Mouse (Mus musculus) kidney, adult 2 months (tissue): ENCODE measurements around the gene Mthfd1.

Experiments used
- CTCF ChIP-seq: fragments of 200-500 bp; conservative IDR thresholded peaks from 2 replicates; pipeline ENCODE4 v1.5.1; 2011; ENCODE audit warnings: low read depth, mild to moderate bottlenecking, control low read depth, low read length, moderate library complexity, mixed read lengths; ENCODE audit not compliant: insufficient read depth, insufficient read length
- POLR2A ChIP-seq: fragments of 200-500 bp; IDR thresholded peaks from one replicate; pipeline ENCODE4 v1.6.1; 2011; ENCODE audit warnings: low read depth, low read length, control low read depth

DNA sequence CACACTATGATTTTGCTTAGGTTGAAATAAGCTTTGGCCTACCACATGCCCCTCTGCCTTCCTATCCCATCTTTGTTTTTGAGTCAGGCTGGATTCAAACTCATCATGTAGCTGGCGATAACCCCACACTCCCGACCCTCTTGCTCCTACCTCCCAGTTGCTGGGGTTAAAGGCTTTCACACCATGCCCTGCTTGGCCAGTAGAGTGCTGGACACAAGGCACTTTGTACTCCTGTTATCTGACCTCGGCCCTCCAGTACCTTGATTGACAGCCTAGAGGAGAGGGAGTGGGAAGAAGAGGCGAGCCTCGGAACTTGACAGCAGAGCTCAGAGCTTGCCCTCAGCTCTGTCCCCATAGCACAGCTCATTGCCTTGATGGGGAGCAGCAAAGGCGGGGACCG, 14.1 kb downstream of the Mthfd1 start:
- no peak for TF ChIP-seq POLR2A
- no peak for TF ChIP-seq CTCF
